Mouse (Mus musculus): ENCODE measurements around the gene Yif1b. TPM values are rescaled to one million over a fixed set of nuclear protein-coding genes. Genes with fewer than 3 reads are reported as not detected.
"Not testable (repeated sequence)": the region's sequence is repeated elsewhere in the genome, so short reads cannot be mapped to it uniquely, and the experiment has no call there.

Yif1b gene
- 107 and 110 TPM in 2 replicates for polyA plus RNA-seq (2014; fragmentation: Nextera tagmentation; extraction: Ambion mirVana)

- Histone ChIP-seq H3K9ac (ENCODE audit: low read depth, low read length) (peak within 1 kb of the TSS; percentile 82), H3K4me3 (ENCODE audit: low read depth, low read length) (peak within 1 kb of the TSS; percentile 67), H3K4me2 (peak within 1 kb of the TSS; percentile 87), H3K27ac (ENCODE audit: low read depth, low read length) (peak within 1 kb of the TSS; percentile 89), H3K4me1 (ENCODE audit: control insufficient read depth, insufficient read depth, low read length) (0 out of 2 replicates have a peak, but pooled peaks cover 7% of the 10 kb centered on the region), H3K27me3 (ENCODE audit: control insufficient read depth, insufficient read depth, low read length) (no peaks in the 10 kb centered on the region), H3K9me3 (replicated peaks; ENCODE audit: control insufficient read depth, low read length) (no peaks in the 10 kb centered on the region), H3K36me3 (ENCODE audit: control insufficient read depth, insufficient read depth, low read length) (no peaks in the 10 kb centered on the region)
- WGBS (ENCODE audit: insufficient replicate concordance) = under 1% methylated on average over 60 of the region's 60 CpGs
- peak; percentile 94 for ATAC-seq (replicated peaks; ENCODE audit: insufficient number of reproducible peaks, low FRiP score, low TSS enrichment)
These were observed at the start of gene Yif1b for GRCm38 (mm10) chr7:29238019-29238967. Gene Yif1b (plus strand): TSS chr7:29238329.

DNA sequence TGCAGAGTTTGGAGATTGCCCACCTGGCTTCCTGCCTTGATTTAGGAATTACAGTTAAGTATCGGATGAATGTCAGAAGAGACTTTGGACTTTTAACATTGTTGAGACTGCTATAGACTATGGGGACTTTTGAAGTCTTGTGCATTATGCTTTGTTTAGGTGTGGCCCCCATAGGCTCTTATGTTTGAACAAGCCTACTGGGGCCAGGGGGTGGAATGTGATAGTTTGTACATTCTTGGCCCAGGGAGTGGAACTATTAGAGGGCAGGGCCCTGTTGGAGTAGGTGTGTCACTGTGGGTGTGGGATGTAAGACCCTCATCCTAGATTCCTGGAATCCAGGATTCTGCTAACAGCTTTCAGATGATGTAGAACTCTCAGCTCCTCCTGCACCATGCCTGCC is 43.9 kb upstream of the Yif1b start:
- 100% methylated on average over 1 of the region's 1 CpGs for WGBS (ENCODE audit: insufficient replicate concordance)
- H3K4me3 ChIP-seq (ENCODE audit: low read depth, low read length); H3K27ac ChIP-seq (ENCODE audit: low read depth, low read length); H3K4me1 ChIP-seq (ENCODE audit: control insufficient read depth, insufficient read depth, low read length); H3K4me2 ChIP-seq; H3K27me3 ChIP-seq (ENCODE audit: control insufficient read depth, insufficient read depth, low read length); H3K9ac ChIP-seq (ENCODE audit: low read depth, low read length); H3K9me3 ChIP-seq (replicated peaks; ENCODE audit: control insufficient read depth, low read length); ATAC-seq (replicated peaks; ENCODE audit: insufficient number of reproducible peaks, low FRiP score, low TSS enrichment); H3K36me3 ChIP-seq (ENCODE audit: control insufficient read depth, insufficient read depth, low read length): not testable (repeated sequence)

DNA sequence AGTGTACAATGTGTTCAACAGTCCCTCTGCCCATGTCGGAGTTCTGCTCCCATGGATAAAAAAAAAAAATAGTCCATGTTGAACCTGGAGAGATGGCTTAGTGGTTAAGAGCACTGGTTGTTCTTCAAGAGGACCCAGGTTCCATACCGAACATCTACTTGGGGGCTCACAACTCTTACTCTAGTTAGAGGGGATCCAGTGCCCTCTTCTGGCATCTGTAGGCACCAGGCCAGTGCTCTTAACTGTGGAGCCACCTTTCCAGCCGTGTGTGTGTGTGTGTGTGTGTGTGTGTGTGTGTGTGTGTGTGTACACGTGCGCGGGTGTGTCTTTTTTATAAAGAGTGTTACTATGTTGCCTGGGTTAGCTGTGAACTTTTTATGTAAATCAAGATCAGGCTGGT is 35.6 kb upstream of the Yif1b start:
- no peak overlapping the region for H3K4me2 ChIP-seq
- H3K27ac ChIP-seq (ENCODE audit: low read depth, low read length) = no peak overlapping the region
- no peaks in the 10 kb centered on the region for H3K9me3 ChIP-seq (replicated peaks; ENCODE audit: control insufficient read depth, low read length)
- 76% methylated on average over 6 of the region's 6 CpGs for WGBS (ENCODE audit: insufficient replicate concordance)
- no peaks in the 10 kb centered on the region for H3K27me3 ChIP-seq (ENCODE audit: control insufficient read depth, insufficient read depth, low read length)
- no peaks in the 10 kb centered on the region for H3K4me1 ChIP-seq (ENCODE audit: control insufficient read depth, insufficient read depth, low read length)
- no peak overlapping the region for H3K4me3 ChIP-seq (ENCODE audit: low read depth, low read length)
- no peak overlapping the region for H3K9ac ChIP-seq (ENCODE audit: low read depth, low read length)
- no peak for ATAC-seq (replicated peaks; ENCODE audit: insufficient number of reproducible peaks, low FRiP score, low TSS enrichment)
- no peaks in the 10 kb centered on the region for H3K36me3 ChIP-seq (ENCODE audit: control insufficient read depth, insufficient read depth, low read length)

DNA sequence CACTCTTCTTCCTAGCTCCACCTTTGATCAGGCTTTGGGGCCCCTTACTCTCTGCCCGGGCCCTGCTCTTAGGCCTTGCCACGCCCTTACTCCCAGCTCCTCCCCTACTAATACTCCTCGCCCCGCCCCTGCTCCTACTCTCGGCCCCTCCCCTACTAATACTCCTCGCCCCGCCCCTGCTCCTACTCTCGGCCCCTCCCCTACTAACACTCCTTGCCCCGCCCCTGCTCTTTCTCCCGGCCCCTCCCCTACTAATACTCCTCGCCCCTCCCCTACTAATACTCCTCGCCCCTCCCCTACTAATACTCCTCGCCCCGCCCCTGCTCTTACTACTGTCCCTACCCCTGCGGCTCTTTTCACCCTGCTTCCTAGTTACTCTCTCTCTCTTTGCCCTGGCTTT is 27.1 kb upstream of the Yif1b start:
- peak; percentile 33; the same call in 1 of the 2 replicates for ATAC-seq (replicated peaks; ENCODE audit: insufficient number of reproducible peaks, low FRiP score, low TSS enrichment)
- H3K9ac ChIP-seq (ENCODE audit: low read depth, low read length); H3K9me3 ChIP-seq (replicated peaks; ENCODE audit: control insufficient read depth, low read length); H3K27me3 ChIP-seq (ENCODE audit: control insufficient read depth, insufficient read depth, low read length); H3K4me1 ChIP-seq (ENCODE audit: control insufficient read depth, insufficient read depth, low read length); H3K36me3 ChIP-seq (ENCODE audit: control insufficient read depth, insufficient read depth, low read length): not testable (repeated sequence)
- Histone ChIP-seq H3K4me2 (peak overlapping the region; percentile 65), H3K27ac (ENCODE audit: low read depth, low read length) (peak overlapping the region; percentile 32), H3K4me3 (ENCODE audit: low read depth, low read length) (peak overlapping the region; percentile 44)
- WGBS (ENCODE audit: insufficient replicate concordance) = 14% methylated on average over 15 of the region's 15 CpGs

DNA sequence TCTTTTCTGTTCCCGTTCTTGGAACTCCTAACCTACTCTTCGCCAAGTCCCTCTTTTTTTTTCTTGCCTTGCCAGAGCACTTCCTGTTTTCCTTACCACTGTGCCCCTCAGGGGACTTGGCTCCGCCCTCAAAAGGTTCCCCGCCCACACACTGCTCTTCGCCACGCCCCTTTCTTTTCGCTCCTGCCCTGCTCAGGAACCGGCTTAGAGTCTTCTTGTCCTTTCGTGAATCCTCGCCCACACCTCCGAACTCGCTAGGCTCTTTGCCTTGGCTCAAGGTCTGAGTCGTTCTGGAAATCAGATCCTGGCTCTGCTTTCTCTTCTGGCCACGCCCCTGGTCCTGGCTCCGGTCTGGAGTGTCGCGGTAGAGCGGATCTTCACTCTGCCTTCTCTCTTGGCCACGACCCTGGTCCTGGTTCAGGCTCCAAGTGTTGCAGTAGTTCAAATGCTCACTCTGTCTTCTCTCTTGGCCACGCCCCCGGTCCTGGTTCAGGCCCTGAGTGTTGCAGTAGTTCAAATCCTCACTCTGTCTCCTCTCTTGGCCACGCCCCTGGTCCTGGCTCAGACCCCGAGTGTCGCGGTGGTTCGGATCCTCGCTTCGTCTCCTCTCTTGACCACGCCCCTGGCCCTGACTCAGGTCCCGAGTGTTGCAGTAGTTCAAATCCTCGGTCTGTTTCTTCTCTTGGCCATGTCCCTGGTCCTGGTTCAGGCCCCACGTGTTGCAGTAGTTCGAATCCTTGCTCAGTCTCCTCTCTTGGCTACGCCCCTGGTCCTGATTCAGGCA is 26.5 kb upstream of the Yif1b start:
- H3K4me2 ChIP-seq = peak overlapping the region; percentile 65
- no peaks in the 10 kb centered on the region for H3K4me1 ChIP-seq (ENCODE audit: control insufficient read depth, insufficient read depth, low read length)
- 3% methylated on average over 34 of the region's 34 CpGs for WGBS (ENCODE audit: insufficient replicate concordance)
- no peaks in the 10 kb centered on the region for H3K36me3 ChIP-seq (ENCODE audit: control insufficient read depth, insufficient read depth, low read length)
- ATAC-seq (replicated peaks; ENCODE audit: insufficient number of reproducible peaks, low FRiP score, low TSS enrichment) = peak; percentile 73
- peaks cover under 1% of the 10 kb centered on the region; the same call in 1 of the 2 replicates for H3K9me3 ChIP-seq (replicated peaks; ENCODE audit: control insufficient read depth, low read length)
- H3K9ac ChIP-seq (ENCODE audit: low read depth, low read length) = peak overlapping the region; percentile 18; the same call in 1 of the 2 replicates
- H3K4me3 ChIP-seq (ENCODE audit: low read depth, low read length) = peak overlapping the region; percentile 44
- H3K27me3 ChIP-seq (ENCODE audit: control insufficient read depth, insufficient read depth, low read length) = peaks cover 8% of the 10 kb centered on the region
- H3K27ac ChIP-seq (ENCODE audit: low read depth, low read length) = peak overlapping the region; percentile 32

DNA sequence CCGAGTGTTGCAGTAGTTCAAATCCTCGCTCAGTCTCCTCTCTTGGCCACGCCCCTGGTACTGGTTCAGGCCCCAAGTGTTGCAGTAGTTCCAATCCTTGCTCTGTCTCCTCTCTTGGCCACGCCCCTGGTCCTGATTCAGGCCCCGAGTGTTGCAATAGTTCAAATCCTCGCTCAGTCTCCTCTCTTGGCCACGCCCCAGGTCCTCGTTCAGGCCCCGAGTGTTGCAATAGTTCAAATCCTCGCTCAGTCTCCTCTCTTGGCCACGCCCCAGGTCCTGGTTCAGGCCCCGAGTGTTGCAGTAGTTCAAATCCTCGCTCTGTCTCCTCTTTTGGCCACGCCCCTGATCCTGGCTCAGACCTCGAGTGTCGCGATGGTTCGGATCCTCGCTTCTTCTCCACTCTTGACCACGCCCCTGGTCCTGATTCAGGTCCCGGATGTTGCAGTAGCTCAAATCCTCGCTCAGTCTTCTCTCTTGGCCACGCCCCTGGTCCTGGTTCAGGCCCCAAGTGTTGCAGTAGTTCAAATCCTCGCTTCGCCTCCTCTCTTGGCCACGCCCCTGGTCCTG is 25.8 kb upstream of the Yif1b start:
- H3K4me2 ChIP-seq = peak overlapping the region; percentile 65
- WGBS (ENCODE audit: insufficient replicate concordance) = 12% methylated on average over 26 of the region's 26 CpGs
- H3K27ac ChIP-seq (ENCODE audit: low read depth, low read length) = no peak overlapping the region
- H3K27me3 ChIP-seq (ENCODE audit: control insufficient read depth, insufficient read depth, low read length) = peaks cover 8% of the 10 kb centered on the region
- peak overlapping the region; percentile 44; the same call in 1 of the 2 replicates for H3K4me3 ChIP-seq (ENCODE audit: low read depth, low read length)
- no peaks in the 10 kb centered on the region for H3K4me1 ChIP-seq (ENCODE audit: control insufficient read depth, insufficient read depth, low read length)
- no peak overlapping the region for H3K9ac ChIP-seq (ENCODE audit: low read depth, low read length)
- ATAC-seq (replicated peaks; ENCODE audit: insufficient number of reproducible peaks, low FRiP score, low TSS enrichment) = no peak
- H3K9me3 ChIP-seq (replicated peaks; ENCODE audit: control insufficient read depth, low read length) = peaks cover 3% of the 10 kb centered on the region; the same call in 1 of the 2 replicates
- no peaks in the 10 kb centered on the region for H3K36me3 ChIP-seq (ENCODE audit: control insufficient read depth, insufficient read depth, low read length)

GRCm38 (mm10) chr7:29212775-29213560 is 25.2 kb upstream of the Yif1b start:
- H3K27ac ChIP-seq (ENCODE audit: low read depth, low read length); H3K4me3 ChIP-seq (ENCODE audit: low read depth, low read length); H3K9ac ChIP-seq (ENCODE audit: low read depth, low read length); H3K9me3 ChIP-seq (replicated peaks; ENCODE audit: control insufficient read depth, low read length); H3K27me3 ChIP-seq (ENCODE audit: control insufficient read depth, insufficient read depth, low read length); H3K4me1 ChIP-seq (ENCODE audit: control insufficient read depth, insufficient read depth, low read length); ATAC-seq (replicated peaks; ENCODE audit: insufficient number of reproducible peaks, low FRiP score, low TSS enrichment); H3K36me3 ChIP-seq (ENCODE audit: control insufficient read depth, insufficient read depth, low read length): not testable (repeated sequence)
- peak overlapping the region; percentile 34 for H3K4me2 ChIP-seq
- 11% methylated on average over 40 of the region's 40 CpGs for WGBS (ENCODE audit: insufficient replicate concordance)

GRCm38 (mm10) chr7:29213675-29214082 is 24.4 kb upstream of the Yif1b start, which contains the start of gene Catsperg1:
Gene Catsperg1 (minus strand): TSS chr7:29214035.
- 5% methylated on average over 20 of the region's 20 CpGs for WGBS (ENCODE audit: insufficient replicate concordance)
- no peaks in the 10 kb centered on the region for H3K36me3 ChIP-seq (ENCODE audit: control insufficient read depth, insufficient read depth, low read length)
- no peak within 1 kb of the TSS for H3K9ac ChIP-seq (ENCODE audit: low read depth, low read length)
- ATAC-seq (replicated peaks; ENCODE audit: insufficient number of reproducible peaks, low FRiP score, low TSS enrichment) = 0 out of 2 replicates have a peak, but pooled peaks have one; percentile 37
- H3K27ac ChIP-seq (ENCODE audit: low read depth, low read length) = no peak within 1 kb of the TSS
- H3K4me1 ChIP-seq (ENCODE audit: control insufficient read depth, insufficient read depth, low read length) = no peaks in the 10 kb centered on the region
- peaks cover 8% of the 10 kb centered on the region for H3K27me3 ChIP-seq (ENCODE audit: control insufficient read depth, insufficient read depth, low read length)
- peaks cover 3% of the 10 kb centered on the region for H3K9me3 ChIP-seq (replicated peaks; ENCODE audit: control insufficient read depth, low read length)
- peak within 1 kb of the TSS; percentile 34 for H3K4me2 ChIP-seq
- no peak within 1 kb of the TSS for H3K4me3 ChIP-seq (ENCODE audit: low read depth, low read length)

Measured in heart, embryonic 11.5 days (tissue).